Mouse (Mus musculus) liver, embryonic 11.5 days (tissue): ENCODE measurements around the gene Grip1. TPM values are rescaled to one million over a fixed set of nuclear protein-coding genes. Genes with fewer than 3 reads are reported as not detected.

Experiments
- ATAC-seq: fragments of 200-750 bp; cut with Nextera tagmentation; replicated peaks from 2 replicates; pipeline ENCODE4 v1.8.0; 2017; ENCODE audit warnings: moderate number of reproducible peaks, mild to moderate bottlenecking, moderate TSS enrichment, moderate library complexity; ENCODE audit not compliant: low FRiP score
- DNase-seq: peaks from one replicate; pipeline ENCODE4 v3.0.0-alpha.2; 2017; ENCODE audit warnings: low spot score
- H3K27ac ChIP-seq: fragments of 300-500 bp; sonication (generic); 2 replicates; pipeline ENCODE4 v1.5.1; 2014; ENCODE audit warnings: mild to moderate bottlenecking, low read depth, low read length, control low read depth
- H3K27me3 ChIP-seq: fragments of 300-500 bp; sonication (generic); replicated peaks from 2 replicates; pipeline ENCODE4 v1.6.1; 2014; ENCODE audit warnings: low read length, mixed read lengths; ENCODE audit not compliant: control insufficient read depth, insufficient read depth
- H3K36me3 ChIP-seq: fragments of 300-500 bp; sonication (generic); 2 replicates; pipeline ENCODE4 v1.6.1; 2014; ENCODE audit warnings: mild to moderate bottlenecking, low read length, moderate library complexity, mixed read lengths; ENCODE audit not compliant: control insufficient read depth, insufficient read depth
- H3K4me1 ChIP-seq: fragments of 300-500 bp; sonication (generic); replicated peaks from 2 replicates; pipeline ENCODE4 v1.6.1; 2014; ENCODE audit warnings: low read length, mixed read lengths; ENCODE audit not compliant: control insufficient read depth, insufficient read depth
- H3K4me2 ChIP-seq: fragments of 300-500 bp; sonication (generic); 2 replicates; pipeline ENCODE4 v1.6.1; 2014; ENCODE audit warnings: mild to moderate bottlenecking, control low read depth, moderate library complexity
- H3K4me3 ChIP-seq: fragments of 300-500 bp; sonication (generic); 2 replicates; pipeline ENCODE4 v1.5.1; 2014; ENCODE audit warnings: low read depth, low read length, control low read depth
- H3K9ac ChIP-seq: fragments of 300-500 bp; sonication (generic); 2 replicates; pipeline ENCODE4 v1.6.1; 2014; ENCODE audit warnings: low read depth, low read length, control low read depth
- H3K9me3 ChIP-seq: fragments of 300-500 bp; sonication (generic); 2 replicates; pipeline ENCODE4 v1.6.1; 2016; ENCODE audit warnings: low read length, inconsistent platforms, mixed read lengths; ENCODE audit not compliant: control insufficient read depth
- WGBS: fragments of 180-500 bp; shearing (Covaris S2); extraction: QIAGEN DNeasy Blood & Tissue Kit; methylation state at CpG from one replicate; pipeline ENCODE4 v1.1.7; 2014; 5-methylcytosine and 5-hydroxymethylcytosine counted together
- polyA plus RNA-seq: library from polyadenylated mRNA; unstranded; fragments of >200 nt; fragmentation: Nextera tagmentation; extraction: Ambion mirVana; gene quantifications from 2 replicates; pipeline ENCODE4 v1.2.1, GENCODE M21; 2014

Gene Grip1
- polyA plus RNA-seq, 1 experiment from 2014 or later, result 2.3 TPM

DNA sequence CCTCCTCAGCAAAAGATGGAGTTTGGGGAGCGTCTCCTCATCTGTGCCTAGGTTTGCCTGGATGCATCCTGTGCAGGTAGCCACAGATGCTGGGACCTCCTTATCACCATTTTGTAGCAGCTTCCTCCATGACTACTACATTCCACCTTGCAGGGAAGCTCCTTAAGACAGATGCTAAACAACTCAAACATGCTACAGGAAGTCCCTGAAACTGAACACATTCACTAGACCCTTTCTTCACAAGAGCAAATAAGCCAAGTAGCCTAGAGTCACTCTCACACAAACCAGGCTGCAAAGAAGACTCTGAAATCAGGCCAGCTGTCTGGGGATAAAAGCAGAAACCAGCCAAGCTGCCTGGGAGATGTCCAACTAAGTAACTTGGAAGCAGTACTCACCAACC is 661.6 kb downstream of the Grip1 start:
- no peaks in the 10 kb centered on the region for H3K9me3 ChIP-seq
- no peak overlapping the region for H3K9ac ChIP-seq
- WGBS, result 89% methylated on average over 1 of the region's 1 CpGs
- H3K36me3 ChIP-seq, result no peaks in the 10 kb centered on the region
- H3K4me2 ChIP-seq, result no peak overlapping the region
- ATAC-seq (no peak), DNase-seq (no peak)
- H3K27ac ChIP-seq, result no peak overlapping the region
- H3K4me1 ChIP-seq, result peaks cover 4% of the 10 kb centered on the region; the same call in 1 of the 2 replicates
- no peaks in the 10 kb centered on the region for H3K27me3 ChIP-seq
- no peak overlapping the region for H3K4me3 ChIP-seq

DNA sequence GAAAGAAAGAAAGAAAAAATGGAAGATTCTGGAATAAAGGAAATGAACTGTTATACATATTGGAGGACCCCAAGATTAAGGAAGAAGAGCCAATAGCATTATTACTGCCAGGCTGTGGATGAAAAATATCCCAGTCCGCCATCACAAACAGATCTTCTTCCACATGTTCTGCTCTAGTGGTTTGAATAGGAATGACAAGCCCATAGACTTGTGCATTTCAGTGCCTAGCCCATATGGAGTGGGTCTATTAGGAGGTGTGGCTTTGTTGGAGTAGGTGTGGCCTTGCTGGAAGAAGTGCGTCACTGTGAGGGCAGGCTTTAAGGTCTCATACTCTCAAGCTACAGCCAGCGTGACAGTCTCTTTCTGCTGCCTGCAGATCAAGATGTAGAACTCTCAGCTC is 670.1 kb downstream of the Grip1 start:
- H3K27me3 ChIP-seq, result no peaks in the 10 kb centered on the region
- 87% methylated on average over 3 of the region's 3 CpGs for WGBS

GRCm38 (mm10) chr10:120124801-120125464 is 671.3 kb downstream of the Grip1 start:
- Histone ChIP-seq H3K36me3 (no peaks in the 10 kb centered on the region), H3K9me3 (no peaks in the 10 kb centered on the region), H3K4me3 (no peak overlapping the region), H3K4me2 (no peak overlapping the region), H3K4me1 (no peaks in the 10 kb centered on the region), H3K27me3 (no peaks in the 10 kb centered on the region), H3K27ac (no peak overlapping the region), H3K9ac (no peak overlapping the region)
- ATAC-seq (peak; percentile 73), DNase-seq (peak; percentile 74)
- 46% methylated on average over 7 of the region's 7 CpGs for WGBS

More for the DNA sequence above, 670.1 kb downstream of the Grip1 start:
- Histone ChIP-seq H3K4me1 (no peaks in the 10 kb centered on the region), H3K27ac (no peak overlapping the region), H3K9me3 (no peaks in the 10 kb centered on the region), H3K9ac (no peak overlapping the region), H3K4me3 (no peak overlapping the region), H3K36me3 (no peaks in the 10 kb centered on the region), H3K4me2 (no peak overlapping the region)
- no peak for ATAC-seq
- DNase-seq, result no peak

DNA sequence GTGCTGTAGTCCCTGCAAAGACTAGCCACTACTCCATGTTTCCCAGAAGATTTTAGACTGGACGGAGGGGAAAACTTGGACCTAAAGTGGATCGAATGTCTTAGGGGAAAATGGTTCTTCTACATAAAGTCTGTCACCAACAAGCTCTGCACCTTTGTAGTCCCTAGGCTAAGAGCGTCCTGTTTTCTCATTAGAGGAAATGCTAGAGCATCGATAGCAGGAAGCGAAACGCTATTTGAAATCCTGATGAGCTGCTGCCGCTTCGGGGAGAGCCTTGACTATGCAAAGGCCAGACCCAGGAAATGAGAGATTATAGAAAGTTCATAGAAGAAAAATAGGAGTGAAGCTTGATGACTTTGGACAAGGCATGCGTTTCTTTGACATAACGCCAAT is 671.8 kb downstream of the Grip1 start:
- Histone ChIP-seq H3K4me3 (no peak overlapping the region), H3K9ac (no peak overlapping the region), H3K4me2 (no peak overlapping the region), H3K4me1 (no peaks in the 10 kb centered on the region), H3K27me3 (no peaks in the 10 kb centered on the region), H3K27ac (no peak overlapping the region), H3K9me3 (no peaks in the 10 kb centered on the region), H3K36me3 (no peaks in the 10 kb centered on the region)
- WGBS, result 58% methylated on average over 10 of the region's 10 CpGs
- no peak for DNase-seq
- no peak for ATAC-seq

- Histone ChIP-seq H3K4me2 (peak overlapping the region; percentile 1; the same call in 1 of the 2 replicates), H3K9me3 (no peaks in the 10 kb centered on the region), H3K36me3 (no peaks in the 10 kb centered on the region), H3K27ac (no peak overlapping the region), H3K4me3 (no peak overlapping the region), H3K4me1 (no peaks in the 10 kb centered on the region), H3K9ac (no peak overlapping the region), H3K27me3 (no peaks in the 10 kb centered on the region)
- DNase-seq, result no peak
- no peak for ATAC-seq
- WGBS, result 37% methylated on average over 13 of the region's 13 CpGs
These were observed 675.1 kb downstream of the Grip1 start for GRCm38 (mm10) chr10:120128601-120129277.

- Histone ChIP-seq H3K4me2 (no peak overlapping the region), H3K9ac (no peak overlapping the region), H3K27me3 (no peaks in the 10 kb centered on the region), H3K27ac (no peak overlapping the region), H3K4me1 (no peaks in the 10 kb centered on the region), H3K36me3 (no peaks in the 10 kb centered on the region), H3K4me3 (no peak overlapping the region), H3K9me3 (no peaks in the 10 kb centered on the region)
- DNase-seq (no peak), ATAC-seq (no peak)
- WGBS, result 58% methylated on average over 16 of the region's 16 CpGs
These were observed 677.0 kb downstream of the Grip1 start for GRCm38 (mm10) chr10:120130621-120131020.

DNA sequence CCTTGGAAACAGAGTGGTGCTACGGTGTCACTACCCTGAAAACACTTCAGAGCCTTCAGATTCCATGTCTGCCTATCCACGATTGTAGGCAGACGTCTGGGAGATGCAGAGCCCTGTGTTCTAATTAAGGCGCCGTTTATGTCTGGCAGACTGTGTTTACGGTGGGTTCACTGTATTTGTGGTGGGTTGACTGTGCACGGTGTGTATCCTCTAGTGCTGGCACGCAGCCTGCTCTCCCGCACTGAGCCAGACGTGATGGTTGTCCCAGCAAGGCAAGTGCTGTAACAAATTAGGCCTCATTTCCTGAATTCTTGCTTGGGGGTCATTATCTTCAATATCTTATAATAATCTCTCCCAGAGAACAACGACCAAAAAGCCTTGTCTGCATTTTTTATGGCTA is 680.1 kb downstream of the Grip1 start:
- Histone ChIP-seq H3K27me3 (no peaks in the 10 kb centered on the region), H3K4me3 (no peak overlapping the region), H3K9ac (no peak overlapping the region), H3K9me3 (no peaks in the 10 kb centered on the region), H3K4me1 (no peaks in the 10 kb centered on the region), H3K27ac (no peak overlapping the region), H3K36me3 (no peaks in the 10 kb centered on the region), H3K4me2 (no peak overlapping the region)
- DNase-seq, result no peak
- no peak for ATAC-seq
- 67% methylated on average over 11 of the region's 11 CpGs for WGBS

DNA sequence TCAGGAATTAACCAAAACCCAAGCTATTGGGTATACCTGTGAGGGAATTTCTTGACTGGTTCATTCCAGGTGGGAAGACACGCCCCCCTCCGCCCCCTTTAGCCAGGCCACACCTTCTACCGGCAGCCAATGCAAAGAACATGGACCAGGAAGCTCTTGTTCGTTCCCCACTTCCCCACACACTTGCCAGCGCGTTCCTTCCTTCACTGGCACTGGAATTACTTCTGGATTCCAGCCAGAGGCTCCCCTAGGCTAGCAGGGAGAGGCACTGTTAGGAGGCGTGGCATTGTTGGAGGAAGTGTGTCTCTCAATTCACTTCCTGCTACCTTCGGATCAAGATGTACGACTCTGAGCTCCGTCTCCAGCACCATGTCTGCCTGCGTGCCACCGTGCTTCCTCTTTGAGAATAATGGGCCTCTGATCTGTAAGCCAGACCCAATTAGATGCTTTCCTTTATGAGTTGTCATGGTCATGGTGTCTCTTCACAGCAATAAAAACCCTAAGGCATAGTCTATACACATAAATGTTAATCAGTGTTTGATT is 682.5 kb downstream of the Grip1 start:
- Histone ChIP-seq H3K4me3 (no peak overlapping the region), H3K36me3 (no peaks in the 10 kb centered on the region), H3K27me3 (no peaks in the 10 kb centered on the region), H3K9ac (no peak overlapping the region), H3K27ac (no peak overlapping the region), H3K4me2 (no peak overlapping the region), H3K9me3 (no peaks in the 10 kb centered on the region), H3K4me1 (no peaks in the 10 kb centered on the region)
- no peak for ATAC-seq
- WGBS, result 71% methylated on average over 12 of the region's 12 CpGs
- DNase-seq, result no peak
